Mouse (Mus musculus): ENCODE data around the gene Rsl24d1. TPM values are rescaled to one million over a fixed set of nuclear protein-coding genes. Genes with fewer than 3 reads are reported as not detected.
A peak's percentile ranks its signal among the peaks of the same experiment; 100 is the strongest.
"Not testable (repeated sequence)": the region's sequence is repeated elsewhere in the genome, so short reads cannot be mapped to it uniquely, and the experiment has no call there.

Gene Rsl24d1
- total RNA-seq, 2 experiments from 2014 or later: 61.2 to 63.7 TPM

- no peak for DNase-seq
These were observed 11.7 kb upstream of the Rsl24d1 start, which contains the start of gene Khdc3 for GRCm38 (mm10) chr9:73101536-73101935. Khdc3 (plus strand) TSS chr9:73101836.

DNA sequence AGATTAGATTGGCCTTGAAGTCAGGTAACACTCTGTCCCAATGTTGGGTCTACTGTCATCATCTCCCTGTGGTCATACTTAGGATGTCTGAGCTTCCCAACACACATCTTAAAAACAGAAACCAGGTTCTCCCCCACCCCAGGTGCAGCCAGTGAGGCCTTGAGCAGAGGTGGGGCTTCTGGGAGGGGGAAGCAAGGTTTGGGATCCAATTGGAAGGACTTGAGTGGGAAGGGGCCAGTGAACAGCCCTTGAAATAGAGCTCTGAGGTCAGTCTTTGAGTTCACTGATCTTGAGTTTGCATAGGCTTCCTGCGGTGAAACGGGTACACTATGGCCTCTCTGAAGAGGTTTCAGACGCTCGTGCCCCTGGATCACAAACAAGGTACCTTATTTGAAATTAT lies 11.0 kb upstream of the Rsl24d1 start, which contains the start of gene Gm20509:
Gm20509 (plus strand) TSS at position 290 of the 400 bp plus-strand sequence.
- DNase-seq: no peak

GRCm38 (mm10) chr9:73103159-73103879 lies 9.9 kb upstream of the Rsl24d1 start:
- DNase-seq: peak; percentile 74

DNA sequence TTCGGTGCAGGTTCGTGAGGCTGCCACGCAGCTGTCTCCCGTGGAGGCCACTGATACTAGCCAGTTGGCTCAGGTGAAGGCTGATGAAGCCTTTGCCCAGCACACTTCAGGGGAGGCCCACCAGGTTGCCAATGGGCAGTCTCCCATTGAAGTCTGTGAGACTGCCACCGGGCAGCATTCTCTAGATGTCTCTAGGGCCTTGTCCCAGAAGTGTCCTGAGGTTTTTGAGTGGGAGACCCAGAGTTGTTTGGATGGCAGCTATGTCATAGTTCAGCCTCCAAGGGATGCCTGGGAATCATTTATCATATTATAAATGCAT lies 9.4 kb upstream of the Rsl24d1 start:
- no peak for DNase-seq

DNA sequence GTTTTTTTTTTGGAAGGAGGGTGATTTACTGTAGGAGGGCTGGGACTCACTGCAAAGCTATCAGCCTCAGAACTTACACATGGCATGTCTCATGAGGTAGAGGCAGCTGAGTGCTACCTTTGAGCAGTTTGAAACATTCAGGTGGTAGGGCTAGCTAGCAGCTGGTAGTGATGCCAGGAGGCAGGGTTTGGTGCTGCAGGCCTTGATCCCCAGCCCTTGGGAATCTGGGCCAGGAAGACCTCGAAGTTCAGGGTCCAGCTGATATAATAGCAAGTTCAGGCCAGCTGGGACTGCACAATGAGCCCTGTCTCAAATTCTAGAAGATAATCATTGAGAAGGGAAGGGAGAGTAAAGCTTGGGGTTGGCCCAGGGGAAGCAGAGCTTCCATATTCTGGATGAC lies 8.1 kb upstream of the Rsl24d1 start:
- DNase-seq: no peak

- no peak for DNase-seq
These were observed 7.5 kb upstream of the Rsl24d1 start for GRCm38 (mm10) chr9:73105771-73106170.

DNA sequence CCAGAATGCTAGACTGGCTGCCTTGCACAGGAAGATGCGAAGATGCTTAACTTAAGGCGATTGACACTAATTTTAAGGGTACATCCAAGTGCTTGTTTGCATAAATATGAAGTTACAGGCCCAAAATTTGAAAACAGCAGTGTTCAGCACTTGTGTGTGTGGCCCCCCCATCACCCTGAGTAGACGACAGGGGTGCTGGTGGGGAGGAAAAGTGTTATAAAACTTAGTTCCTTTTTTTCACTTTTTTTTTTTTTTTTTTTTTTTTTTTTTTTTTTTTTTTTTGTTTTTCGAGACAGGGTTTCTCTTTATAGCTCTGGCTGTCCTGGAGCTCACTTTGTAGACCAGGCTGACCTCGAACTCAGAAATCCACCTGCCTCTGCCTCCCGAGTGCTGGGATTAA lies 3.5 kb downstream of the Rsl24d1 start:
- DNase-seq: not testable (repeated sequence)

GRCm38 (mm10) chr9:73118012-73118411 lies 4.8 kb downstream of the Rsl24d1 start:
- no peak for DNase-seq

- peak; percentile 22 for DNase-seq
These were observed 8.5 kb downstream of the Rsl24d1 start for GRCm38 (mm10) chr9:73121735-73122134.

DNA sequence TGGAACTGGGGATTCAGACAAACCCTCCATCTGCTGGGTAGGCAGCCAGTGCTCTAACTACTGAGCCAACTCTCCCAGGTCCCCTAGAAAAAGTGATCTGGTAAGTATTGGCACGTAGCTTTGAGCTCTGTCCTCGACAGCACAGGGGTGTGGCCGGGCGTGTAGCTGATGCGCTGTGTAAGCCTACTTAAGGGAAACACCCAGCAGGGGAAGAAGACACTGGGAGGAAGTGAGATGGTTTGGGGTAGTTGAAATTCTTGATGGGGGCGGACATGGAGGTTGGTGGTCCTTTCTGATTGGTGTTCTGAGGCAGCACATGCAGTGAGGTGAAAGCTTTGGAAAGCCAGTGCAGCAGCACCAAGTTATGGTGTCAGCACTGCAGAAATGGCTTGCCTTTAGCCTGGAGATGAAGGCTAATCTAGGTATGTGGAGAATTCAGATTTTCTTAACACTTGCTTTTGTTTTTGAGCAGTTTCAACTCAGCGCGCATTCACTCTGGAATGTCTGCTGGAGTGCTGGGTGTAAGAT lies 11.9 kb downstream of the Rsl24d1 start:
- no peak for DNase-seq

- DNase-seq: no peak
These were observed 14.2 kb downstream of the Rsl24d1 start for GRCm38 (mm10) chr9:73127457-73127856.

- DNase-seq: no peak
These were observed 16.6 kb downstream of the Rsl24d1 start for GRCm38 (mm10) chr9:73129875-73130274.

DNA sequence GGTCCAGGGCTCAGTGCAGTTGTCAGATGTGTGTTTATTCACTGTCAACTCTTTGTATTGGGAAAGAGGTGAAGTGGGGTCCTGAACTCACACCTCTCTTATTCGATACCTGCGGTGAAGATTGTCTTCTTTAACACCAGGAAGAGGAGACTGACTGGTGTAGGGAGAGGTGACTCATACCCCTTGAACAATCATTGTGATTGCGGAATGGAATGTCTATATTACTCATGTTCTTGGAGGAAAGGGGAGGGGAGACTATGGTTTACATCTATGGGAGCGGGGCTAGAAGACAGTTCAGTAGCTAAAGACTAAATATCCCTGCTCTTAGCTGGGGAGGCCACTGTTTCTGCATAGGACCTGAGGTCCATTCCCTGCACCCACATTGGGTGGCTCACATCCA lies 17.3 kb downstream of the Rsl24d1 start:
- DNase-seq: no peak

GRCm38 (mm10) chr9:73137341-73137886 lies 24.2 kb downstream of the Rsl24d1 start:
- no peak for DNase-seq

- no peak for DNase-seq
These were observed 41.1 kb downstream of the Rsl24d1 start for GRCm38 (mm10) chr9:73154347-73154746.

DNA sequence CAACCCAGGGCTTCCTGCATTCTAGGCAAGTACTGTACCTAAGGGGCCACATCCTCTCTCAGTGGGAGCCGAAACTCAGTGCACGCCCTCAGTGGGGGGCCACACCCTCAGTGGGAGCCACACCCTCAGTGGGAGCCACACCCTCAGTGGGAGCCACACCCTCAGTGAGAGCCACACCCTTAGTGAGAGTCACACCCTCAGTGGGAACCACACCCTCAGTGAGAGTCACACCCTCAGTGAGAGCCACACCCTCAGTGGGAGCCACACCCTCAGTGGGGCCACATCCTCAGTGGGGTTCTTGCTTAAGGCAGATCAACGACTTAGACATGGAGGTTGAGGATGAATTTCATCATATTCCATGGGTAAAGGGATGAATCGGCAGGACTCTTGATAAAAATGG lies 44.7 kb downstream of the Rsl24d1 start:
- DNase-seq: no peak

DNA sequence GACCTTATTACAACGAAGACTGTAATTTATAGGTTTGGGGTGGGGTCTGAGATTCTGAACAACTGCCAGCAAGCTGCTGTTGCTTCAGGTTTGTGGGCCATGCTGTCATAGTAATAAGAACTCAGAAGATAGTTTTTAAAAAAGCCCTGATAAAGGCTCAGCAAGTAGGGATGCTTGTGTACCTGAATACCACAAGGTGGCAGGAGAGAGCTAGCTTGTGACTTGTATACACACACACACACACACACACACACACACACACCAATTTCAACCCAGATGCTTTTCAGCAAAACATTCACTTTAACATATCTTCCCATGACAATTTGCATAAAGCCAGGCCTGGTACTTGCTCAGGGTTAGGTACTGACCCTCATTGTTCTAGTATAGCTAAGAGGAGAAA lies 46.0 kb downstream of the Rsl24d1 start:
- peak; percentile 19 for DNase-seq

DNA sequence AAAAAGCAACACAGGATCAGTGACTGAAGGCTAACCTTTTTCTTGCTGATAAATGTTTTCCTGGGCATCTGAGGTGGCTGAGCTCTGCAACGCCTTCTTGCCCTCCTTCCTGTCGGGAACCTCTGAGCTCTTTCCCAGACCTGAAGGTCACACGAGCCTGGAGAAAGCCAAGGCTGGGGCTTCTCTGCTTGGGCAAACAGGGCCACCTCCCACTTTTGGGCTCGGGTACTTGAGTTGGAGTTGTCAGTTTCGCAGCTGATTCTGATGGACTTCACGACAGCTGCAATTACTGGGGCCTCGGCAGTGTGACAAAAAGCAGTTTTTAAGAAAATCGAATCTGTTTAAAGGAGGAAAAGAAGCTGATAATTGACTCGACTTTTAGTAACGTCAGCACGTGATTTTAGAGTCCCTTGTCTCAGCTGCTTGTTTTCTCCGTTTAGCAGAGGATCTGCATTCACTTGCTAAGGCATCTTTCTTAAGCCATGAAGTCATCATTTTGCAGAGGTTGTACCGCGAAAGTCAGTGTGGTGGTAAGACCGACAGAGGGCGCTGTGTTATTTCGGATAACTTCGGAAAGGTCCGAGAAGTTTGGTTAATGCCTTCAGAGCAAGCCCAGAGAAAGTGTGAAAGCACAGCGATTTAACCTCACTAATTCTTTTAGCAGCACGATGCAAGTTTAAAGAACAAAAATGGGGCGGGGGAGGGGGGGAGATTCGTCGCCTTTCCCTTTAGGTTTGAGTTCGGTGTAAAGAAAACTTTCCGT lies 49.5 kb downstream of the Rsl24d1 start:
- peak; percentile 84 for DNase-seq

DNA sequence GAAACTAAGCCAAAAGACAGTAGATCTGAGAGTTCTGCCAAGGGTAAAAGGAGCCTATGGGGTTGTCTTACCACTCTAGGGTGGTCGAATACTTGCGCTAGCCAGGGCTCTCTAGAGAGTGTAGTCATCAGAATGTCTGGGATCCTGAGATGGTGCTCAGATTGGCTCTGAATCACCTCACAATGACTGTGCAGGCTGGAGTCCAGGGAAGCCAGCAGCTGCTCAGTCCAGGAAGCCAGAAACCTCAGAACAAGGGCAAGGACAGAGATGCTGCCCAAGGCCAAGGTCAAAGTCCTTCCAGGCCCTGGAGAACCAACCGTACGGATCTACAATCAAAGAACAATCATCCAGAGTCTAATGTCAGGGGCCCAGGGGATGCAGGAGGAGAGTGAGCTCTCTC lies 52.4 kb downstream of the Rsl24d1 start:
- DNase-seq: peak; percentile 46
